In genomic region chr13:45562011-45562410, GRCm38 (mm10) we compare ENCODE assay signal across 18 mouse cellular contexts. TPM values are rescaled to one million over a fixed set of nuclear protein-coding genes. Genes with fewer than 3 reads are reported as not detected.
DNase-seq lines count a peak whose midpoint lies in the region; ATAC-seq and TF ChIP-seq lines count a peak whose summit lies in the region.
"Had no signal": no experiment of that assay in that cellular context is flagged by ENCODE, and none has a peak within 500 bp of the region (broad histone marks: within the 10 kb centered on the region; RNA-seq: fewer than 3 reads in every experiment).

No protein-coding gene starts in this region.

- H3K9ac ChIP-seq in heart, embryonic 13.5 days = peak overlapping the region; percentile 73
- no peak overlapping the region for H3K9ac ChIP-seq in stomach, postnatal 0 days (ENCODE audit: low read length)
- no peak overlapping the region for H3K9ac ChIP-seq in forebrain, embryonic 14.5 days (ENCODE audit: low read length)
- H3K9ac ChIP-seq: embryonic facial prominence, embryonic 13.5 days; forebrain, embryonic 12.5 days had no signal

- H3K36me3 ChIP-seq in heart, embryonic 13.5 days = peaks cover 21% of the 10 kb centered on the region
- H3K36me3 ChIP-seq in stomach, postnatal 0 days (ENCODE audit: control insufficient read depth, insufficient read depth, low read length) = peaks cover 4% of the 10 kb centered on the region; the same call in 1 of the 2 replicates
- peaks cover 1% of the 10 kb centered on the region; the same call in 1 of the 2 replicates for H3K36me3 ChIP-seq in forebrain, embryonic 14.5 days (ENCODE audit: control insufficient read depth, insufficient read depth, low read length)

- no peaks in the 10 kb centered on the region for H3K9me3 ChIP-seq in heart, embryonic 13.5 days
- no peaks in the 10 kb centered on the region for H3K9me3 ChIP-seq in stomach, postnatal 0 days (ENCODE audit: control insufficient read depth, low read length)
- H3K9me3 ChIP-seq in forebrain, embryonic 14.5 days (replicated peaks; ENCODE audit: control insufficient read depth, low read length) = no peaks in the 10 kb centered on the region
- H3K9me3 ChIP-seq: embryonic facial prominence, embryonic 13.5 days; forebrain, embryonic 12.5 days had no signal

- H3K4me2 ChIP-seq in heart, embryonic 13.5 days = peak overlapping the region; percentile 66
- no peak overlapping the region for H3K4me2 ChIP-seq in stomach, postnatal 0 days (replicated peaks; ENCODE audit: low read depth)
- H3K4me2 ChIP-seq in forebrain, embryonic 14.5 days (ENCODE audit: low read length) = no peak overlapping the region
- H3K4me2 ChIP-seq: embryonic facial prominence, embryonic 13.5 days; forebrain, embryonic 12.5 days had no signal

- peak overlapping the region; percentile 90 for H3K27ac ChIP-seq in heart, embryonic 13.5 days (replicated peaks)
- H3K27ac ChIP-seq in stomach, postnatal 0 days (replicated peaks) = no peak overlapping the region
- no peak overlapping the region for H3K27ac ChIP-seq in forebrain, embryonic 14.5 days (ENCODE audit: low read depth, low read length)
- H3K27ac ChIP-seq: embryonic facial prominence, embryonic 13.5 days; forebrain, embryonic 12.5 days had no signal

- peak overlapping the region; percentile 32 for H3K4me3 ChIP-seq in heart, embryonic 13.5 days
- no peak overlapping the region for H3K4me3 ChIP-seq in stomach, postnatal 0 days (ENCODE audit: low read depth, low read length)
- H3K4me3 ChIP-seq in forebrain, embryonic 14.5 days (ENCODE audit: low read depth, low read length) = no peak overlapping the region
- H3K4me3 ChIP-seq: embryonic facial prominence, embryonic 13.5 days; forebrain, embryonic 12.5 days had no signal

- DNase-seq in adrenal gland, adult 2 months = peak; percentile 48
- DNase-seq in adrenal gland, adult 8-10 months = no peak
- no peak for DNase-seq in heart, postnatal 4 days
- DNase-seq in right cerebral cortex, adult 2 months (ENCODE audit: low spot score in 2 of 2) = peak; percentile 39 to 49
- DNase-seq in right cerebral cortex, postnatal 14 days = no peak
- DNase-seq in stomach, postnatal 0 days (ENCODE audit: low spot score) = no peak
- no peak for DNase-seq in forebrain, embryonic 14.5 days (ENCODE audit: low spot score)
- DNase-seq: cerebellum, adult 11 months; gastrocnemius, postnatal 36 days; kidney, adult 9 months; liver; lung, adult 2 months; right cerebral cortex, postnatal 4 days; thymus, postnatal 14 days had no signal

- TF ChIP-seq CTCF in stomach, postnatal 0 days (IDR thresholded peaks at IDR 0.05; ENCODE audit: low read depth) = no peak

- WGBS in heart, embryonic 13.5 days = 44% methylated on average over 9 of the region's 9 CpGs
- WGBS in stomach, postnatal 0 days = 66% methylated on average over 9 of the region's 9 CpGs
- 78% methylated on average over 9 of the region's 9 CpGs for WGBS in forebrain, embryonic 14.5 days

- no peak for TF ChIP-seq EP300 in stomach, postnatal 0 days (optimal IDR thresholded peaks at IDR 0.05)

- peaks cover 50% of the 10 kb centered on the region for H3K4me1 ChIP-seq in heart, embryonic 13.5 days
- no peaks in the 10 kb centered on the region for H3K4me1 ChIP-seq in stomach, postnatal 0 days (replicated peaks; ENCODE audit: control insufficient read depth, insufficient read depth)
- H3K4me1 ChIP-seq in forebrain, embryonic 14.5 days (ENCODE audit: control insufficient read depth, insufficient read depth, low read length) = no peaks in the 10 kb centered on the region

- ATAC-seq in heart, embryonic 13.5 days (ENCODE audit: extremely low read depth, insufficient number of reproducible peaks, low FRiP score, low TSS enrichment) = no peak
- ATAC-seq in stomach, postnatal 0 days (ENCODE audit: low FRiP score, low TSS enrichment) = no peak; the same call in 1 of the 2 replicates
- no peak for ATAC-seq in forebrain, embryonic 14.5 days
- ATAC-seq: midbrain, embryonic 16.5 days had no signal

- H3K27me3 ChIP-seq in heart, embryonic 13.5 days (replicated peaks) = no peaks in the 10 kb centered on the region
- H3K27me3 ChIP-seq in stomach, postnatal 0 days (ENCODE audit: control insufficient read depth, insufficient read depth, low read length) = no peaks in the 10 kb centered on the region
- no peaks in the 10 kb centered on the region for H3K27me3 ChIP-seq in forebrain, embryonic 14.5 days (replicated peaks; ENCODE audit: control insufficient read depth, insufficient read depth, low read length)
- H3K27me3 ChIP-seq: embryonic facial prominence, embryonic 13.5 days; forebrain, embryonic 12.5 days had no signal

RNA-seq across cellular contexts. Expression of gene Gmpr, which starts 54.8 kb away (rescaled TPM):
- total RNA-seq in adrenal gland, adult 2 months (2021) = 100 to 1,000 TPM in 1 of 2 experiments, 10 to 100 TPM in 1; 57.8 to 114 TPM
- polyA plus RNA-seq in adrenal gland, adult 2 months (2012; rRNA removed) = 22.8 and 34.2 TPM in 2 replicates
- 10 to 100 TPM; 19.0 to 42.8 (median 24.0) TPM for total RNA-seq in adrenal gland, adult 8-10 months (2022)
- polyA plus RNA-seq in heart, embryonic 13.5 days (2015; fragmentation: Nextera tagmentation; extraction: Ambion mirVana) = 179 and 199 TPM in 2 replicates
- 100 to 1,000 TPM; 161 to 187 TPM for total RNA-seq in heart, postnatal 4 days (2021)
- polyA plus RNA-seq in stomach, postnatal 0 days (2015; fragmentation: Nextera tagmentation; extraction: Ambion mirVana) = 38.7 and 40.3 TPM in 2 replicates
- polyA plus RNA-seq in forebrain, embryonic 14.5 days (2014; fragmentation: Nextera tagmentation; extraction: Ambion mirVana) = 24.3 and 25.7 TPM in 2 replicates

Comparison
In these comparisons a context has a peak if more than half of its experiments do, and no peak if none do; other contexts are left out.
1. DNase-seq: peak in adrenal gland, adult 2 months (single experiment) and right cerebral cortex, adult 2 months (2 of 2); none in adrenal gland, adult 8-10 months (single experiment), heart, postnatal 4 days (single experiment), right cerebral cortex, postnatal 14 days (single experiment), stomach, postnatal 0 days (single experiment) and forebrain, embryonic 14.5 days (single experiment).